Mouse (Mus musculus) liver, embryonic 16.5 days (tissue): ENCODE measurements around the gene Dydc1. TPM values are rescaled to one million over a fixed set of nuclear protein-coding genes. Genes with fewer than 3 reads are reported as not detected.

ENCODE experiments used
- ATAC-seq: fragments of 200-750 bp; cut with Nextera tagmentation; 2 replicates; pipeline ENCODE4 v1.8.0; 2017; ENCODE audit warnings: low read depth, mild to moderate bottlenecking, moderate number of reproducible peaks, moderate library complexity
- H3K27ac ChIP-seq: fragments of 300-500 bp; sonication (generic); 2 replicates; pipeline ENCODE4 v1.5.1; 2014; ENCODE audit warnings: mild to moderate bottlenecking, low read length
- H3K27me3 ChIP-seq: fragments of 300-500 bp; sonication (generic); 2 replicates; pipeline ENCODE4 v1.6.1; 2014; ENCODE audit warnings: low read depth, low read length, mixed read lengths; ENCODE audit not compliant: control insufficient read depth, insufficient read depth
- H3K36me3 ChIP-seq: fragments of 300-500 bp; sonication (generic); 2 replicates; pipeline ENCODE4 v1.6.1; 2014; ENCODE audit warnings: mild to moderate bottlenecking; ENCODE audit not compliant: control insufficient read depth, insufficient read depth
- H3K4me1 ChIP-seq: fragments of 300-500 bp; sonication (generic); 2 replicates; pipeline ENCODE4 v1.6.1; 2014; ENCODE audit warnings: low read depth, low read length, mixed read lengths; ENCODE audit not compliant: control insufficient read depth
- H3K4me2 ChIP-seq: fragments of 300-500 bp; sonication (generic); 2 replicates; pipeline ENCODE4 v1.6.1; 2014; ENCODE audit warnings: low read depth, low read length, mixed read lengths
- H3K4me3 ChIP-seq: fragments of 300-500 bp; sonication (generic); 2 replicates; pipeline ENCODE4 v1.5.1; 2014; ENCODE audit warnings: low read depth, mild to moderate bottlenecking, low read length
- H3K9ac ChIP-seq: fragments of 300-500 bp; sonication (generic); 2 replicates; pipeline ENCODE4 v1.6.1; 2014; ENCODE audit warnings: low read depth, low read length
- H3K9me3 ChIP-seq: fragments of 300-500 bp; sonication (generic); replicated peaks from 2 replicates; pipeline ENCODE4 v1.6.1; 2016; ENCODE audit warnings: low read length; ENCODE audit not compliant: control insufficient read depth
- WGBS: fragments of 180-500 bp; shearing (Covaris S2); extraction: QIAGEN DNeasy Blood & Tissue Kit; methylation state at CpG from one replicate; pipeline ENCODE4 v1.1.7; 2014; ENCODE audit not compliant: insufficient replicate concordance; 5-methylcytosine and 5-hydroxymethylcytosine counted together
- polyA plus RNA-seq: library from polyadenylated mRNA; unstranded; fragments of >200 nt; fragmentation: Nextera tagmentation; extraction: Ambion mirVana; gene quantifications from 2 replicates; pipeline ENCODE4 v1.2.1, GENCODE M21; 2015

Gene Dydc1
- polyA plus RNA-seq, 1 experiment from 2014 or later: not detected

DNA sequence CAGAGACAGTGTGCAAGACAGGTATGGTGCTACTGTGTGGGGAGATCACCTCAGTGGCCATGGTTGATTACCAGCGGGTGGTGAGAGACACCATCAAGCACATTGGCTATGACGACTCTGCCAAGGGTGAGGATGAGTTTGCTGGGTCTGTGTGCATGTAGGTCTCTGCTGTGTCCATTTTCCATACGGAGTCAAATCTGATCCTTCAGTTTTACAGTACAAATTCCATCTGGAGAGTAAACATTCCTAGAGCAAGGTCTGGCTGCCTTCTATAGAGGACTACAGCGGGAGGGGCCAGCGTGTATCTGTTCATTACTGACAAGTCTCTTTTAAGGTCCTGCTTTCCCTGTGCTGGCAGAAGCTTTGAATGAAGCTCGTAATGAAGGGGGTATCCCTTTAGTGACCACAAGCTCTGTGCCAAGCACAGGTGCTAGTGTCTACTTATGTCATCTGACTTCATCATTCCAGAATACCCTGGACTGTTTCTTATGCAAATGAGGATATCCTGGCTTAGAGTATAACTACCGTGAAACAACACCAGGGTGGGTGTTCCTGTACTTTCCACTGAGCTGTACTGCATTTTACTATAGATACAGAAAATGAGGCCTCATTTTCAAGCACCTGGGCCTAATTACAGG, 38.4 kb downstream of the Dydc1 start:
- 58% methylated on average over 7 of the region's 7 CpGs for WGBS
- Histone ChIP-seq H3K36me3 (no peaks in the 10 kb centered on the region), H3K4me1 (peaks cover 3% of the 10 kb centered on the region), H3K9ac (no peak overlapping the region), H3K27me3 (no peaks in the 10 kb centered on the region), H3K27ac (no peak overlapping the region), H3K4me3 (no peak overlapping the region), H3K9me3 (no peaks in the 10 kb centered on the region), H3K4me2 (no peak overlapping the region)
- ATAC-seq: peak; percentile 47; the same call in 1 of the 2 replicates

DNA sequence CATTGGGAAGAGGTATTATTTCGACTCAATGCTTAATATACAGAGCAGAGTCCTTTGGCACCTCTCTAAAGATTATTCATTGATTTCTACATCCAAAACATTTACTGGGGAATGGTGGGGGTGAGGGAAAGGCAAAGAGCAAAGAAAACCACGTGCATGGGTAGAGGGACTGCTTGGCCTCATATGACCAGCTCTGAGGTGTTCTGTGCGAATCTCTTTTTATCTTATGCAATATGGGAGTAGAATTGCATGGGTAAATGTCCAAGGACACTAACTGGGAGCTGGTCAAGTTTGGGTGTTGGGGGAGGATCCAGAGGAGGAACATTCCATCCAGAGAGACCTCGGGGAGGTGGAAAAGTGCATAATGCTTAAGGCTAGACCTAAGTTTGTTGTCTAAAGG, 40.2 kb downstream of the Dydc1 start:
- no peak overlapping the region for H3K9ac ChIP-seq
- peaks cover 3% of the 10 kb centered on the region for H3K4me1 ChIP-seq
- H3K9me3 ChIP-seq: no peaks in the 10 kb centered on the region
- peak; percentile 85 for ATAC-seq
- H3K4me3 ChIP-seq: no peak overlapping the region
- no peak overlapping the region for H3K4me2 ChIP-seq
- WGBS: 41% methylated on average over 4 of the region's 4 CpGs
- H3K27me3 ChIP-seq: no peaks in the 10 kb centered on the region
- H3K36me3 ChIP-seq: no peaks in the 10 kb centered on the region
- H3K27ac ChIP-seq: no peak overlapping the region

DNA sequence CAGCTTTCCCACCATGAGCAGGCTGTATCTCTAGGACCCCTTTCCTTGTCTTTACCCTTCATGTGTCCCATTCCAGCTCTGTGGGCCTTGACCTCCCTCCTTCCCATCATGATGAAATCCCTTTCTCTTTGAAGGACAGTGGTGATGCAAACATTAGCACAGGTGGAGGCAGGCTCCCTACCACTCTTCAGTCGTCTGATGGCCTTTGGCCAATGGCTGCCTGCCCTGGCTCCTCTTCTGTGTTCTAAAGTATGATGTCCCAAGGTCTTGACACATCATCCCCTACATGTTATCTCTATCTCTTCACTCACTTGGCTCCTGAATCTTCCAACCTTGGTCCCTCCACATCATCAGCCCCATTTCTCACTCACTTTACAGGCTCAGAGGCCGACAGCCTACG, 43.6 kb downstream of the Dydc1 start:
- Histone ChIP-seq H3K4me2 (no peak overlapping the region), H3K4me1 (peaks cover 3% of the 10 kb centered on the region), H3K9me3 (no peaks in the 10 kb centered on the region), H3K27ac (no peak overlapping the region), H3K9ac (no peak overlapping the region), H3K27me3 (no peaks in the 10 kb centered on the region), H3K4me3 (no peak overlapping the region), H3K36me3 (no peaks in the 10 kb centered on the region)
- 67% methylated on average over 3 of the region's 3 CpGs for whole genome bisulfite sequencing
- ATAC-seq: no peak

GRCm38 (mm10) chr14:41124683-41125082, 52.0 kb downstream of the Dydc1 start:
- H3K36me3 ChIP-seq: no peaks in the 10 kb centered on the region
- no peaks in the 10 kb centered on the region for H3K9me3 ChIP-seq
- H3K4me2 ChIP-seq: no peak overlapping the region
- no peak overlapping the region for H3K9ac ChIP-seq
- WGBS: 67% methylated on average over 5 of the region's 5 CpGs
- no peaks in the 10 kb centered on the region for H3K27me3 ChIP-seq
- ATAC-seq: no peak
- no peaks in the 10 kb centered on the region for H3K4me1 ChIP-seq
- no peak overlapping the region for H3K27ac ChIP-seq
- H3K4me3 ChIP-seq: no peak overlapping the region

DNA sequence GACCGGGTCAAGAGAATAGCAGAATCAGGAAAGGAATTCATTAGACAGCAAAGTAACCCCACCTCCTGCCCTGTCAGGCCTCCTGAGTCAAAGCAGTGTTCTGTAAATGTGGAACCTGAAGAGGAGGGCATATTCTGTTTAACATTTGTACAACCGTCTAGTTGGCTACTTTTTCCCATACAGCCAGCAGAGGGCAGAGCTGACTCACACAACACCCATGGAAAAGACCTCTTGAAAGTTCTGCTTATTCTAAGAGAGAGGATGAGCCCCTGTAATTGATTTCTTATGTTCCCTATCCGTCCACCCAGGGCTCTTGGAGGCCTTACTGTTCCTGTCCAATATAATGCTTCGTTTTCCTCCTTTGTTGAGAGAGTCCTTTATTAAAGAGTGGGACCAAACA, 55.3 kb downstream of the Dydc1 start:
- Histone ChIP-seq H3K9ac (no peak overlapping the region), H3K4me1 (no peaks in the 10 kb centered on the region), H3K27ac (no peak overlapping the region), H3K4me3 (no peak overlapping the region), H3K9me3 (no peaks in the 10 kb centered on the region), H3K4me2 (no peak overlapping the region), H3K27me3 (no peaks in the 10 kb centered on the region), H3K36me3 (no peaks in the 10 kb centered on the region)
- no peak for ATAC-seq
- 18% methylated on average over 4 of the region's 4 CpGs for WGBS

DNA sequence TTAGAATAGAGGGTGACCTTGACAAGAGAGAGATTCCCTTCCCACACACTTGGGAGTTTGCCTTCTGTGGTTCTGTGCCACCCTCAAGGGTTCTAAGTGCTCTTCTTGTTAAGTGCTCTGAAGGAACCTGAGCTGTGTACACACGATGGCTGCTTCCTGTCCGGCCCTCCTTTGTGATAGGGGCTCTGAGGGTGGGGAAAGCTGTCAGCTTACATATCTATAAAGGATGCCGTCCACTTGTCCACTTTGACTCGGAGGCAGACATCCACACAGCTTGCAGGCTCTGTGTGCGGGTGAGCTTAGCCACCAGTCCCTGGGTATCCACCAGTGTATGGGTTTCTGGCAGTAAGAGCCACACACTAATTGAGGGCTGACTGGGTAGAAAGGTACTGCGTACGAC, 58.8 kb downstream of the Dydc1 start, which contains the start of gene Sftpa1:
Sftpa1 (plus strand) TSS at position 243 of the 400 bp plus-strand sequence.
- Histone ChIP-seq H3K27ac (no peak within 1 kb of the TSS), H3K4me3 (no peak within 1 kb of the TSS), H3K9ac (no peak within 1 kb of the TSS), H3K36me3 (no peaks in the 10 kb centered on the region), H3K4me2 (no peak within 1 kb of the TSS), H3K4me1 (no peaks in the 10 kb centered on the region), H3K9me3 (no peaks in the 10 kb centered on the region), H3K27me3 (no peaks in the 10 kb centered on the region)
- no peak for ATAC-seq
- 72% methylated on average over 7 of the region's 7 CpGs for WGBS

DNA sequence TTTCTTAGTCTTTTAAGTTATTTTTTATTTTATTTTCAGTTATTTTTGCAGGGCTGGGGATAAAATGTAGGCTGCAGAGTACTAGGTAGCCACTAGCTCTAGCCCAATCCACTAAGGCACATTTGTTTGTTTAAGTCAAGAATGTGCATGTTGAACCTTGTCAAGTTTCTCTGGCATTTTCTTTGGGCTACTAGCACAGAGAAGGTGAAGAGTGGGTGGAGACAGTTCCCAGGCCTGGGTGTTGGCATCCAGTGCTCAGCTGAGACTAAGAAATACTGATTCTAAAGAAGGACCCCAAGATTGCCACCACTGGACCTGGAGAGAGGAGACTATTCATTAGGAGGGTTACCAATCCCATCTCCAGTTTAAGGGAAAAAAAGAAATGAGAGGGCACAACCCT, 64.3 kb downstream of the Dydc1 start:
- H3K9ac ChIP-seq: no peak overlapping the region
- H3K36me3 ChIP-seq: no peaks in the 10 kb centered on the region
- no peaks in the 10 kb centered on the region for H3K9me3 ChIP-seq
- no peaks in the 10 kb centered on the region for H3K4me1 ChIP-seq
- no peak overlapping the region for H3K4me3 ChIP-seq
- no peak overlapping the region for H3K4me2 ChIP-seq
- ATAC-seq: no peak
- H3K27me3 ChIP-seq: no peaks in the 10 kb centered on the region
- H3K27ac ChIP-seq: no peak overlapping the region

DNA sequence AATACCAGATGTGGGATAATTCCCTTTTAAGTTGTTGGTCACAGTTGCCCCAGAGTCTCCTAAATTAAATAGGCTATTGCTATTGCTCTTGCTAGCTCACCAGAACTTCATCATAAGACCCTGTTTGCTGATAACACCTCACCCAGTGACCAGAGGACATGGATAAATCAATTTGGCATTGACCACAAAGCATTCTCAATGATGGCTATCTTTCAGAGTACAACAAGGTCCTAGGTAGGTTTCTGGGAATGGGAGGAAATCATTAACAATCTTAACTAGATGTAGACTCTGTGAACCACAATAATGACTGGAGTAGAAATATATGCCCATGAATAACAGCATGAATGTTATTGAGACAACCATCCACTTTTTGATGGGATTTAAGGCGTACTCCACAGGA, 68.0 kb downstream of the Dydc1 start:
- H3K4me1 ChIP-seq: no peaks in the 10 kb centered on the region
- 45% methylated on average over 1 of the region's 1 CpGs for WGBS
- H3K27ac ChIP-seq: no peak overlapping the region
- no peak overlapping the region for H3K4me2 ChIP-seq
- no peaks in the 10 kb centered on the region for H3K27me3 ChIP-seq
- no peak overlapping the region for H3K9ac ChIP-seq
- no peak for ATAC-seq
- no peaks in the 10 kb centered on the region for H3K9me3 ChIP-seq
- H3K36me3 ChIP-seq: no peaks in the 10 kb centered on the region
- no peak overlapping the region for H3K4me3 ChIP-seq
